Mouse (Mus musculus) layer of hippocampus, adult 11-12 months (tissue): ENCODE data around the gene Pla2g5.
"Not testable (repeated sequence)": the region's sequence is repeated elsewhere in the genome, so short reads cannot be mapped to it uniquely, and the experiment has no call there.

Source experiments
- DNase-seq: peaks from one replicate; pipeline ENCODE4 v3.0.0; 2022; ENCODE audit warnings: low spot score

The Pla2g5 gene

DNA sequence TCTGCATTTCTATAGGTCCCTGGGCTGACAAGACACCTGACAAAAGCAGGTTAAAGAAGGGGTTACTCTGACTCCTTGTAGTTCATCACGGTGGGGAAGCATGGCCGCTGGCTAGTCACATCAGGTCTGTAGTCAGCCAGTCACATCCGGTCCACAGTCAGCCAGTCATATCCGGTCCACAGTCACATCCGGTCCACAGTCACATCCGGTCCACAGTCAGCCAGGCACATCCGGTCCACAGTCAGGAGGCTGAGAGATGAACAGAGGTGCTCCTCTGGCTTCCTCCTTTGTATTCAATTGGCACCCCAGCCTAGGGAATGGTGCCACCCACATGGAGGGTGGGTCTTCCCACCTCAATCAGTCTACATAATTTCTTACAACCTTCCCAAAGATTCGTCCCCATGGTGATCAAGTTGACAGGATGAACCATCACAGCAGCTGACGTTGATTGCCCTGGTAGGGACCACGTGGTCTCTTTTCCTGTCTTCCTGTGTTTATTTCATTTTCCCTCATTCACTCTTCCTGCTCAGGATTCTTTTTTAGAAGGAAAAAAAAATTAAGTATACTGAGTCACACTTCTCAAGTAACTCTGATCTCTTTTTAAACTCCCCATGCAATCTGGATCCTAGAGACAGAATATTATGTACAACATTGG, at the start of gene Pla2g5:
Gene Pla2g5 (minus strand): TSS at position 139 of the 655 bp plus-strand sequence.
- DNase-seq = no peak

DNA sequence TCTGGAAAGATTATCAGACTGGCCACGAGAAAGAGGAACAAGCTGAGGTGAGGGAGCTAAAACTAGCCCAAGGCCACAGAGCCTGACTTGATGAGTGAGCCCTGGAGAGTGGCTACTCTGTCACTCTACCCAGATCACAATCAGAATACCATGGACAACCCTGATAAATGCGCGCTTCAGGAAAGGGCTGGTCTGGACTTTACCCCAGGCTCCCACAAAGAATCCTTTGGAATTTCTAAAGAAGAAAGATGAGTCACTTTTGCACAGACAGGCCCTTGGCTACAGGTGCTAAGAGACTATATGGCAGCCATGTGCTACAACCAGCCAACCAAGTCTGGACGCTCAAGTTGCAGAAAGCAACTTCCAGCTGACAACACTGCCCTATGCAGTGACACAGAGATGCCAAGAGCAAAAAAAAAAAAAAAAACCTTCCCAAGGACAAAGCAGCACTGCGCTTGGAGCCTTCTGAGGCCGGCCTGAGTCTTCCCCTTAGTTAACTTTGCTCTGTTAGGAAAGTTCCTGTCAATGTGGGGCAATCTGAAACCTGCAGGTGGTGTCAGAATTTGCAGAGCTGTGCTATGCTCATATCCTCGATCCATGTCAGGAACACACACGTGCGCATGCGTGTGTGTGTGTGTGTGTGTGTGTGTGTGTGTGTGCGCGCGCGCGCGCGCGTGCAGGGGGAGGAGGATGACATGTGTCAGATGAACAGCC, 42.5 kb upstream of the Pla2g5 start:
- DNase-seq = no peak

DNA sequence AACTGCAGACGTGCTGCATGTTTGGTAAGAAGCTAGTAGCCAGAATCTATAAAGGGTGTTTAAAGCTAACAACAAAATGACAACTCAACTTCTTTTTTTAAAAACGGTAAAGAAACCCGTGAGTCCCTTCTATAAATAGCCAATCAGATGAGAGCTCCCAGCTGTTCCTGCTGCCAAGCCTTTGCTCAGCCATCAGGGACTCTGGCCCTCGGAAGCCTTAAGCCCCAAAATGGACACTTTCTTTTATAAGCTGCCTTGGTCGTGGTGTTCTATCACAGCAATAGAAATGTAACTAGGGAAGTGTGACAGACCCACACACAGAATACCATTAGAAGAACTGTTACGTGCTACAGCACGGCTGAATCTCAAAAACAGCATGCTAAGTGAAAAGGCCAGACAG, 36.1 kb upstream of the Pla2g5 start:
- no peak for DNase-seq

GRCm38 (mm10) chr4:138893789-138894188, 30.5 kb upstream of the Pla2g5 start:
- DNase-seq = not testable (repeated sequence)

DNA sequence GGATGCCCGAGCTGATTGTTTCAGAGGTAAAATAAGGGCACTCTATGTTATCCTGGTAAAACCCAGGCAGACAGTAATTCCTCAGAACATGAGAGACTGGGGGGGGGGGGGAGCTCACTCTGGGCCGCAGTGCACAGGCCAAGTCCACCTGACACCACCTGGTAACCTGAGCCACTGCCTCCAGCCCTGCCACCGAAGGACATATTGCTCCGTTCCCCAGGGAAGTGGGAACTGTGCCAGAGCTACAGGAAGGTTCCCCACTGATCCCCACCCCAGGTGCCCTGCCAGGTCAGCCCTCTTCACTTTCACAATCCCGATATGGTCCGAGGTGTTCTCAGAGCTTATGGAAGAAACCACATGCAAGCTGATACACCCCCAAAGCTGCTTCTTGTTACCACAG, 29.4 kb upstream of the Pla2g5 start:
- DNase-seq = no peak

- no peak for DNase-seq
Measured at GRCm38 (mm10) chr4:138889635-138890034, 26.4 kb upstream of the Pla2g5 start.

DNA sequence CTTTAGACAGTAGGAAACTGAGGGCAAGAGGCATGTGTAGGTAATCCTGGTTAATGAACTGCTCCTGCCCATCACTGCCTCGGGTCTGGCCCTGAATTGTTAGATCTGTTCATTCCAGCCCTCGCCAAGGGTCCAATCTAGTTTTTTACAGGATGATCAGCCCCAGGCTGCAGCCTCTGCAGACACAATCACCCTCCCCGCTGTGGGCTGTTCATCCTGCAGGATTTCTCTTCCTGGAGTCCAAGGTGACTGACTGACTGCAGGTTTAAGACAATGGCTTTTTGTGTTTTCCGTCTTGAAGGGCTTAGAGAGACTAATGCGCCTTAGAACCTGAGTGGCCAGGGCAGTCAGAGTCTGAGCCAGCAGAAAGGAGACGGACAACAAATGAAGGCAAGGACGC, 25.9 kb upstream of the Pla2g5 start:
- no peak for DNase-seq

GRCm38 (mm10) chr4:138884261-138884660, 21.0 kb upstream of the Pla2g5 start:
- DNase-seq = peak; percentile 93

DNA sequence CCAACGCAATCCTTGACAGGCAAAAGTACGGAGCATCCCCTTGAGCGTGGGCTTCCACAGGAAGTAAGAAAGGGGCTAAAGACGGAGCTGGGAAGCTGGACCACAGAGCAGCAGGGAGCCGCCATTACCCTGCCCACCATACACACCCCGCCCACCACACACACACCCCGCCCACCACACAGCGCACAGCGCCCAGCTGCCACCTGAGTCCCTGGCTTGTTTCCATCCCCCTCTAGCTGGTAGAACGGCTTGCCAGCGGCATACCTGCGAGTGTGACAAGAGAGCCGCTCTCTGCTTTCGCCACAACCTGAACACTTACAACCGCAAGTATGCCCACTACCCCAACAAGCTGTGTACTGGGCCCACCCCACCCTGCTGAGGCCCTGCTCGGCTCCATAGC, 18.9 kb upstream of the Pla2g5 start:
- DNase-seq = no peak

GRCm38 (mm10) chr4:138880811-138881584, 17.7 kb upstream of the Pla2g5 start:
- DNase-seq = no peak

DNA sequence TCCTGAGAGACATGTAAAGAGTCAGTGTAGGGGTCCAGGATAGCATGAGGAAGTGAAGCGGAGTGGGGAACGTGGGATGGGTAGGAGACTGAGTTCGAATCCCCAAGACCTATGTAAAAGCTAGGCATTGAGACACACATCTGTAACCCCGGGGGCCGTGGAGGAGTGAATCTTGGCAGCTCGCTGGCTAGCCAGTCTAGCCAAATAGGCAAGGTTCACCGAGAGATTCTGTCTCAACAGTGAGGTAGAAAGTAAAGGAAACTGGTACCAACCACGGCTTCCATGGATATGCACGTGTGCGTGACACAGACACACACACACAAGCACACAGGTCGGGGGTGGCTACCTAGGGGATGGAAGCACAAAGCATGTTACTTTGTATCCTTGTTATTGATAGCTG, 16.5 kb upstream of the Pla2g5 start:
- DNase-seq = no peak

DNA sequence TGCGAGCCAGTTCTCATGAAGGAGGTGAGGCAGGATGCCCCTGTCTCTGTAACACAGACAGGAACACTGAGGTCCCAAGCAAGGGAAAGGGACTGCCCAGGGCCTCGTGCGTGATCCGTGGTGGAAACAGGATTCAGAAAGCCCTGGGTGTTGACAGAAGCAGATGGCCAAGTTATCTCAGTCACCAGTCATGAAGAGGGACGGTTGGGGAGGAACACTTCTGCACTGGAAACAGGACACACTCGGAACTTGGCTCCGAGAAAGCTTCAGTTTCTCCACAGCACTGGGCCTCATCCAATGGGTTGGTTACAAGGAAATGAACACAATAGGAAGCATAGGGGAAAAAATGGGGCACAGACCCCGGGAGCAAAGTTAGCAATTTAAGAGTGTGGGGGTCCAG, 15.5 kb upstream of the Pla2g5 start:
- DNase-seq = no peak

GRCm38 (mm10) chr4:138877731-138878130, 14.4 kb upstream of the Pla2g5 start, which contains the start of gene Pla2g2e:
Gene Pla2g2e (plus strand): TSS chr4:138877942.
- no peak for DNase-seq

GRCm38 (mm10) chr4:138875986-138876385, 12.7 kb upstream of the Pla2g5 start:
- DNase-seq = no peak

DNA sequence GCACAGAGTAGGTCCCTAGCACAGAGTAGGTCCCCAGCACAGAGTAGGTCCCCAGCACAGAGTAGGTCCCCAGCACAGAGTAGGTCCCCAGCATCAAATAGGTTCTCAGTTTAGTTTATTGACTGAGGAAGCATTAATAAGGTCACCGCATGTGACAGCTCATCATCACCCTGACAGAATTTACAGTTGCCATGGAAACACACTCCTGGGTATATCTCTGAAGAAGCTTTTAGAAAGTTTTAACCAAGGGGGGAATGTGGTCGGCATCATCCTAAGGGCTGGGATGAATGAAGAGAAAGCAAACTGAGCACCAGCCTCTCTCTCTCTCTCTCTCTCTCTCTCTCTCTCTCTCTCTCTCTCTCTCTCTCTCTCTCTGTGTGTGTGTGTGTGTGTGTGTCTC, 12.0 kb upstream of the Pla2g5 start:
- not testable (repeated sequence) for DNase-seq

GRCm38 (mm10) chr4:138873864-138874263, 10.6 kb upstream of the Pla2g5 start, which contains the start of gene Gm13030:
Gene Gm13030 (minus strand): TSS chr4:138873964.
- DNase-seq = no peak

DNA sequence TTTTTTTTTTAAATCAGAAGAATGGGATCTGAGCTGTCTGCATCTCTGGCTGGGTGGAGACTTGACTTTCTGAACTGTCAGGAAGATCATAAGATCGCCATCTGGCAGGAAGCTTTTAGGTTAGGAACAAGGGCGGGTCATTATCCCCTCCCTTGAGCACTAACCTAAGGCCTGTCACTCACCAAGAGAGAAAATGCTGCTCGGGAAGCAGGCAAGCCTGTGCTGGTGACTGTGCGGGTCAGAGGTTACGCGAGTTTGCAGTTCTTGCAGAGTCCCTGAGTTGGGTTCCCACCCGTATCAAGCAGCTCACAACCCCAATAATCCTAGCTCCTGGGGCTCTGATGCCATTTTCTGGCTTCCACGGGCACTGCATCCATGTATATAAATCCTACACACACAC, 5.4 kb upstream of the Pla2g5 start:
- no peak for DNase-seq

GRCm38 (mm10) chr4:138866413-138866812, 3.1 kb upstream of the Pla2g5 start:
- DNase-seq = peak; percentile 86

DNA sequence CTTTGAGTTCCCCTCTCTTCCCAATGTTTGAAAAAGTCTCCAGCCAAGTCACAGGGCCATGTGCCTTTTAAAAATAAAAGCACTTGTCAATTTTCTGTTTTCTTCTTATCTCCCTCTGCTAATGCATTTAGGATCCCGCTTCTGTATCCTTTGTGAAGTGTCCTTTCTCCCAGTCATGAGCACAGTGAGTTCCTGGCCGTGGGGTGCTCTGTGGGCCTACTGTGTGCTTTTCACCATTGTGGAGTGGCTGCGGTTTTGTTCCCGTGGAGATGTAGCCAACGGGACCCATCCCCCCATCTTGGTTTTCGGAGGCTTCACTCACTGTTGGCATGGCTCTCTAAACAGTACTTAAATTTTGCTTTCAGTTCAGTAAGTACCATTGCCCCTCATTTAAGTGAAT, 2.7 kb upstream of the Pla2g5 start:
- DNase-seq = no peak

GRCm38 (mm10) chr4:138865092-138865491, 1.8 kb upstream of the Pla2g5 start:
- no peak for DNase-seq

DNA sequence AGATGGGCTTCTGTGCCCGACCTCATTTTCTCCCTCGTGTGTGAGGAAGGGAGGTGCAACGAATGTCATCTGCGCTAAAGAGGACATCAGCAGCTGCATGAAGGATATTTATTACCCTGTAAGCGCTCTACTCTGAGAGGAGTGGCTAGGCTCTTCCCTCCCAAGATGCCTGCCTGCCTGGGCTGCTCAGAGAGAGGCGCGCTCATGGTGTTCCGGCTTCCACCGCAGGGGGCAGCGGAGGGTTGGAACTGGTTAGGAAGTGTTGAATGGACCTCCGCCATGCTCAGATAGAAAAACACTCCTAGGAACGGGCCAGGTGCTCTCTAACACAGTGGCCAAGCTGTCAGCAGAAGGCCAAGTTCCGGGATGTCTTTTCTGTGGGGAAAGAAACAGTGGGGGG, 3.6 kb downstream of the Pla2g5 start:
- DNase-seq = peak; percentile 83

DNA sequence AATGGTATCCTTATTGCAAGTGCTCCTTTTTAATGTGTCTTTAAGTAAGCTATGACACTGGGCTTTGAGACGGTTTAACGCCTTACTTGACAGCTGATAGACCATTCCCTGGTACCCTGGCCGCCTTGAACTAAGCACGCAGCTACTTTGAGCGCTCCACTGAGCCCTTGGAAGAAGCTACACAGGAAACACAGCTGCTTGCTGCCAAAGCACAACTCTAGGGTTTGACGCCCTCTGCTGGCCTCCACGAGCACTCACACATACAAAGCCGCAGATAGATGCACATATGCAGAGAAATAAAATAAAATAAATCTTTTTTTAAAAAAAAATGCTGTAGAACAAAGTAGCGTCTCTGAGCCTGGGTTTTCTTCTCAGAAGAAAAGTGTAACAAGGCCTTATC, 4.0 kb downstream of the Pla2g5 start:
- no peak for DNase-seq

- peak; percentile 33 for DNase-seq
Measured at GRCm38 (mm10) chr4:138858446-138858845, 4.8 kb downstream of the Pla2g5 start.
